Comparison of ENCODE assay signal across 10 mouse cellular contexts in genomic region chr7:40086236-40086635, GRCm38 (mm10).
DNase-seq lines count a peak whose midpoint lies in the region; ATAC-seq and TF ChIP-seq lines count a peak whose summit lies in the region.
"Had no signal": no experiment of that assay in that cellular context is flagged by ENCODE, and none has a peak within 500 bp of the region (broad histone marks: within the 10 kb centered on the region; RNA-seq: fewer than 3 reads in every experiment).

No protein-coding gene starts in this region.

- no peak overlapping the region for H3K27ac ChIP-seq in heart, postnatal 0 days (ENCODE audit: low read depth)
- no peak overlapping the region for H3K27ac ChIP-seq in lung, postnatal 0 days (ENCODE audit: low read length)
- no peak overlapping the region for H3K27ac ChIP-seq in liver, postnatal 0 days (ENCODE audit: low read depth)
- no peak overlapping the region for H3K27ac ChIP-seq in intestine, embryonic 15.5 days
- H3K27ac ChIP-seq: hindbrain, embryonic 15.5 days; lung, embryonic 15.5 days had no signal

- no peaks in the 10 kb centered on the region for H3K27me3 ChIP-seq in heart, postnatal 0 days (ENCODE audit: control insufficient read depth, insufficient read depth, low read length)
- no peaks in the 10 kb centered on the region for H3K27me3 ChIP-seq in lung, postnatal 0 days (replicated peaks; ENCODE audit: insufficient read depth, low read length)
- H3K27me3 ChIP-seq in liver, postnatal 0 days (ENCODE audit: insufficient read depth, low read length): no peaks in the 10 kb centered on the region
- no peaks in the 10 kb centered on the region for H3K27me3 ChIP-seq in intestine, embryonic 15.5 days (replicated peaks)
- H3K27me3 ChIP-seq: hindbrain, embryonic 15.5 days; lung, embryonic 15.5 days had no signal

- TF ChIP-seq EP300 in heart, postnatal 0 days (IDR thresholded peaks at IDR 0.05; ENCODE audit: low read depth): no peak
- no peak for TF ChIP-seq EP300 in lung, postnatal 0 days (IDR thresholded peaks at IDR 0.05)
- TF ChIP-seq EP300 in liver, postnatal 0 days (IDR thresholded peaks at IDR 0.05; ENCODE audit: low read depth): no peak

- H3K9me3 ChIP-seq in heart, postnatal 0 days (replicated peaks; ENCODE audit: control insufficient read depth, low read length): no peaks in the 10 kb centered on the region
- H3K9me3 ChIP-seq in lung, postnatal 0 days (ENCODE audit: low read length): no peaks in the 10 kb centered on the region
- no peaks in the 10 kb centered on the region for H3K9me3 ChIP-seq in liver, postnatal 0 days (ENCODE audit: low read length)
- H3K9me3 ChIP-seq in intestine, embryonic 15.5 days: no peaks in the 10 kb centered on the region
- H3K9me3 ChIP-seq: hindbrain, embryonic 15.5 days; lung, embryonic 15.5 days had no signal

- TF ChIP-seq CTCF in heart, postnatal 0 days (IDR thresholded peaks at IDR 0.05; ENCODE audit: low read depth): peak; percentile 40
- peak; percentile 21; the same call in 1 of the 2 replicates for TF ChIP-seq CTCF in lung, postnatal 0 days (IDR thresholded peaks at IDR 0.05)
- peak; percentile 32 for TF ChIP-seq CTCF in liver, postnatal 0 days (IDR thresholded peaks at IDR 0.05; ENCODE audit: low read depth)

- 55% methylated on average over 2 of the region's 2 CpGs for WGBS in heart, postnatal 0 days
- WGBS in lung, postnatal 0 days: 44% methylated on average over 2 of the region's 2 CpGs
- 54% methylated on average over 2 of the region's 2 CpGs for WGBS in liver, postnatal 0 days (ENCODE audit: insufficient replicate concordance)
- 45% methylated on average over 2 of the region's 2 CpGs for WGBS in intestine, embryonic 15.5 days

- DNase-seq in heart, postnatal 0 days (ENCODE audit: low spot score): no peak
- no peak for DNase-seq in heart, adult 11 months
- no peak for DNase-seq in lung, postnatal 0 days (ENCODE audit: low spot score)
- no peak for DNase-seq in lung, postnatal 14 days
- peak; percentile 62 for DNase-seq in adrenal gland, postnatal 10 days
- no peak for DNase-seq in liver, postnatal 0 days
- DNase-seq in thymus, postnatal 0 days (ENCODE audit: low spot score): no peak

- ATAC-seq in heart, postnatal 0 days (ENCODE audit: insufficient read depth, low read depth): no peak
- no peak for ATAC-seq in lung, postnatal 0 days
- no peak for ATAC-seq in liver, postnatal 0 days
- no peak for ATAC-seq in intestine, embryonic 15.5 days

- no peaks in the 10 kb centered on the region for H3K36me3 ChIP-seq in heart, postnatal 0 days (replicated peaks; ENCODE audit: control insufficient read depth, insufficient read depth, low read length)
- no peaks in the 10 kb centered on the region for H3K36me3 ChIP-seq in lung, postnatal 0 days (ENCODE audit: insufficient read depth, low read length)
- H3K36me3 ChIP-seq in liver, postnatal 0 days (replicated peaks; ENCODE audit: insufficient read depth, low read length): no peaks in the 10 kb centered on the region
- H3K36me3 ChIP-seq in intestine, embryonic 15.5 days: no peaks in the 10 kb centered on the region
- H3K36me3 ChIP-seq: hindbrain, embryonic 15.5 days; lung, embryonic 15.5 days had no signal

- no peak overlapping the region for H3K4me2 ChIP-seq in heart, postnatal 0 days (ENCODE audit: low read depth, low read length)
- no peak overlapping the region for H3K4me2 ChIP-seq in lung, postnatal 0 days (replicated peaks; ENCODE audit: low read depth, low read length)
- no peak overlapping the region for H3K4me2 ChIP-seq in liver, postnatal 0 days (ENCODE audit: low read depth, low read length)
- no peak overlapping the region for H3K4me2 ChIP-seq in intestine, embryonic 15.5 days (replicated peaks)
- H3K4me2 ChIP-seq: hindbrain, embryonic 15.5 days; lung, embryonic 15.5 days had no signal

- no peak overlapping the region for H3K9ac ChIP-seq in heart, postnatal 0 days (replicated peaks; ENCODE audit: low read depth, low read length)
- H3K9ac ChIP-seq in lung, postnatal 0 days (replicated peaks; ENCODE audit: low read depth): no peak overlapping the region
- H3K9ac ChIP-seq in liver, postnatal 0 days (replicated peaks): no peak overlapping the region
- H3K9ac ChIP-seq in intestine, embryonic 15.5 days: no peak overlapping the region
- H3K9ac ChIP-seq: hindbrain, embryonic 15.5 days; lung, embryonic 15.5 days had no signal

- no peaks in the 10 kb centered on the region for H3K4me1 ChIP-seq in heart, postnatal 0 days (ENCODE audit: control insufficient read depth, insufficient read depth)
- no peaks in the 10 kb centered on the region for H3K4me1 ChIP-seq in lung, postnatal 0 days (ENCODE audit: insufficient read depth, low read depth, low read length)
- H3K4me1 ChIP-seq in liver, postnatal 0 days (ENCODE audit: insufficient read depth): no peaks in the 10 kb centered on the region
- no peaks in the 10 kb centered on the region for H3K4me1 ChIP-seq in intestine, embryonic 15.5 days (replicated peaks)
- H3K4me1 ChIP-seq: hindbrain, embryonic 15.5 days; lung, embryonic 15.5 days had no signal

- H3K4me3 ChIP-seq in heart, postnatal 0 days (ENCODE audit: low read depth, low read length): no peak overlapping the region
- H3K4me3 ChIP-seq in lung, postnatal 0 days (ENCODE audit: low read depth, low read length): no peak overlapping the region
- H3K4me3 ChIP-seq in liver, postnatal 0 days (ENCODE audit: low read depth, low read length): no peak overlapping the region
- H3K4me3 ChIP-seq in intestine, embryonic 15.5 days (replicated peaks): no peak overlapping the region
- H3K4me3 ChIP-seq: hindbrain, embryonic 15.5 days; lung, embryonic 15.5 days had no signal
